Mouse (Mus musculus) kidney, embryonic 14.5 days (tissue): Measurements from ENCODE around the gene Nfx1. TPM values are rescaled to one million over a fixed set of nuclear protein-coding genes. Genes with fewer than 3 reads are reported as not detected.
"Not testable (repeated sequence)": the region's sequence is repeated elsewhere in the genome, so short reads cannot be mapped to it uniquely, and the experiment has no call there.

Source experiments
- ATAC-seq: fragments of 200-750 bp; cut with Nextera tagmentation; 2 replicates; pipeline ENCODE4 v1.8.0; 2017; ENCODE audit warnings: moderate number of reproducible peaks, mild to moderate bottlenecking, moderate TSS enrichment, moderate library complexity; ENCODE audit not compliant: low FRiP score, low TSS enrichment
- H3K27ac ChIP-seq: fragments of 300-500 bp; sonication (generic); 2 replicates; pipeline ENCODE4 v1.5.1; 2014; ENCODE audit warnings: low read depth, mild to moderate bottlenecking, low read length, moderate library complexity, mixed read lengths
- H3K27me3 ChIP-seq: fragments of 300-500 bp; sonication (generic); 2 replicates; pipeline ENCODE4 v1.6.1; 2014; ENCODE audit warnings: mild to moderate bottlenecking, low read length; ENCODE audit not compliant: control insufficient read depth, insufficient read depth
- H3K36me3 ChIP-seq: fragments of 300-500 bp; sonication (generic); 2 replicates; pipeline ENCODE4 v1.6.1; 2014; ENCODE audit warnings: low read length, mixed read lengths; ENCODE audit not compliant: control insufficient read depth, insufficient read depth
- H3K4me1 ChIP-seq: fragments of 300-500 bp; sonication (generic); 2 replicates; pipeline ENCODE4 v1.6.1; 2014; ENCODE audit warnings: low read length, mixed read lengths; ENCODE audit not compliant: control insufficient read depth, insufficient read depth
- H3K4me2 ChIP-seq: fragments of 300-500 bp; sonication (generic); replicated peaks from 2 replicates; pipeline ENCODE4 v1.6.1; 2014; ENCODE audit warnings: low read depth, mild to moderate bottlenecking, low read length
- H3K4me3 ChIP-seq: fragments of 300-500 bp; sonication (generic); 2 replicates; pipeline ENCODE4 v1.5.1; 2014; ENCODE audit warnings: mild to moderate bottlenecking, low read length
- H3K9ac ChIP-seq: fragments of 300-500 bp; sonication (generic); 2 replicates; pipeline ENCODE4 v1.6.1; 2014; ENCODE audit warnings: low read depth, mild to moderate bottlenecking, low read length, moderate library complexity
- H3K9me3 ChIP-seq: fragments of 300-500 bp; sonication (generic); 2 replicates; pipeline ENCODE4 v1.6.1; 2016; ENCODE audit warnings: low read length; ENCODE audit not compliant: control insufficient read depth
- WGBS: fragments of 180-500 bp; shearing (Covaris S2); extraction: QIAGEN DNeasy Blood & Tissue Kit; methylation state at CpG from one replicate; pipeline ENCODE4 v1.1.7; 2014; 5-methylcytosine and 5-hydroxymethylcytosine counted together
- polyA plus RNA-seq: library from polyadenylated mRNA; unstranded; fragments of >200 nt; fragmentation: Nextera tagmentation; extraction: Ambion mirVana; gene quantifications from 2 replicates; pipeline ENCODE4 v1.2.1, GENCODE M21; 2014

The Nfx1 gene
- polyA plus RNA-seq = 58.6 and 103 TPM in 2 replicates

GRCm38 (mm10) chr4:40970842-40971701 lies at the start of gene Nfx1:
Gene Nfx1, plus strand, starts transcription at chr4:40970906.
- H3K4me1 ChIP-seq = peaks cover 11% of the 10 kb centered on the region; the same call in 1 of the 2 replicates
- peak within 1 kb of the TSS; percentile 70 for H3K4me2 ChIP-seq
- H3K4me3 ChIP-seq = peak within 1 kb of the TSS; percentile 99
- no peaks in the 10 kb centered on the region for H3K9me3 ChIP-seq
- H3K27ac ChIP-seq = peak within 1 kb of the TSS; percentile 92
- H3K27me3 ChIP-seq = no peaks in the 10 kb centered on the region
- peaks cover 16% of the 10 kb centered on the region for H3K36me3 ChIP-seq
- peak within 1 kb of the TSS; percentile 89 for H3K9ac ChIP-seq
- peak; percentile 96 for ATAC-seq
- under 1% methylated on average over 81 of the region's 85 CpGs for WGBS

- Histone ChIP-seq H3K4me1 (no peaks in the 10 kb centered on the region), H3K27me3 (no peaks in the 10 kb centered on the region), H3K27ac (no peak overlapping the region), H3K9ac (no peak overlapping the region), H3K4me2 (no peak overlapping the region), H3K9me3 (no peaks in the 10 kb centered on the region), H3K4me3 (no peak overlapping the region), H3K36me3 (no peaks in the 10 kb centered on the region)
- WGBS = 61% methylated on average over 3 of the region's 3 CpGs
- ATAC-seq = no peak
Measured at GRCm38 (mm10) chr4:40921288-40921687, 49.4 kb upstream of the Nfx1 start.

DNA sequence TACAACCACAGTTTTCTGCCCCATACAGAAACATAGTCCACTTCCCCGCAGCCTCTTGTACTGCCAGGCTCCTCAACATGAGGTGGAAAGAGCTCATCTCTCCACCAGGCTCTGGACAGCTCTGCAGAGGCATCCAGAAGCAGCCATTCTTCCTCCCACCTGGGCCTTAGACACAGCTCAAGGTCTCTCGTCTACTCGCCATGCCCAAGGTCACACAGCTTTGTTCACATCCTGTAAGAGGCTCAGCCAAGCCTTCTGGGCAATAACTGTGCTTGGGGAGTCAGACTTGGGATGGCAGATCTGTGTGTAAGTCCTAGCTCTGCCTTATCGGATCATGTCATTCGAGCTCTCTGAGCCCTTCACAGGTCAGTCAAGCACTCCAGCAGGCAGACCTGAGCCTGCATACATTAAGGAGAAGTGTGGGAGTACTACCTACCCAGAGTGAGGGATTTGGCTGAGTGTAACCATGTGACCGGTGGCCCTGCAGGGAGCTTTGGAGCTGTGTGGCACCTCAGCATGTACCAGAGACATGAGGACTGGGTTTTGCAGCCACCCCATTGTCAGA lies 47.5 kb upstream of the Nfx1 start:
- H3K27me3 ChIP-seq = no peaks in the 10 kb centered on the region
- WGBS = 51% methylated on average over 6 of the region's 6 CpGs
- peak; percentile 71; the same call in 1 of the 2 replicates for ATAC-seq
- no peak overlapping the region for H3K9ac ChIP-seq
- H3K9me3 ChIP-seq = no peaks in the 10 kb centered on the region
- no peaks in the 10 kb centered on the region for H3K36me3 ChIP-seq
- no peaks in the 10 kb centered on the region for H3K4me1 ChIP-seq
- H3K27ac ChIP-seq = no peak overlapping the region
- no peak overlapping the region for H3K4me2 ChIP-seq
- H3K4me3 ChIP-seq = no peak overlapping the region

GRCm38 (mm10) chr4:40925568-40925967 lies 45.1 kb upstream of the Nfx1 start:
- H3K27me3 ChIP-seq = no peaks in the 10 kb centered on the region
- H3K27ac ChIP-seq = no peak overlapping the region
- 30% methylated on average over 3 of the region's 3 CpGs for WGBS
- H3K4me1 ChIP-seq = no peaks in the 10 kb centered on the region; the same call in 1 of the 2 replicates
- peak; percentile 56; the same call in 1 of the 2 replicates for ATAC-seq
- no peak overlapping the region for H3K4me3 ChIP-seq
- no peak overlapping the region for H3K9ac ChIP-seq
- H3K4me2 ChIP-seq = no peak overlapping the region
- no peaks in the 10 kb centered on the region for H3K9me3 ChIP-seq
- no peaks in the 10 kb centered on the region for H3K36me3 ChIP-seq

- 46% methylated on average over 7 of the region's 7 CpGs for WGBS
- Histone ChIP-seq H3K9ac (no peak overlapping the region), H3K4me3 (no peak overlapping the region), H3K4me2 (no peak overlapping the region), H3K36me3 (peaks cover 21% of the 10 kb centered on the region; the same call in 1 of the 2 replicates), H3K4me1 (no peaks in the 10 kb centered on the region; the same call in 1 of the 2 replicates), H3K27me3 (no peaks in the 10 kb centered on the region), H3K27ac (no peak overlapping the region), H3K9me3 (no peaks in the 10 kb centered on the region)
- no peak for ATAC-seq
Measured at GRCm38 (mm10) chr4:40929046-40929445, 41.7 kb upstream of the Nfx1 start.

- peaks cover 63% of the 10 kb centered on the region for H3K36me3 ChIP-seq
- H3K9ac ChIP-seq = no peak overlapping the region
Measured at GRCm38 (mm10) chr4:40933694-40934093, 37.0 kb upstream of the Nfx1 start.

DNA sequence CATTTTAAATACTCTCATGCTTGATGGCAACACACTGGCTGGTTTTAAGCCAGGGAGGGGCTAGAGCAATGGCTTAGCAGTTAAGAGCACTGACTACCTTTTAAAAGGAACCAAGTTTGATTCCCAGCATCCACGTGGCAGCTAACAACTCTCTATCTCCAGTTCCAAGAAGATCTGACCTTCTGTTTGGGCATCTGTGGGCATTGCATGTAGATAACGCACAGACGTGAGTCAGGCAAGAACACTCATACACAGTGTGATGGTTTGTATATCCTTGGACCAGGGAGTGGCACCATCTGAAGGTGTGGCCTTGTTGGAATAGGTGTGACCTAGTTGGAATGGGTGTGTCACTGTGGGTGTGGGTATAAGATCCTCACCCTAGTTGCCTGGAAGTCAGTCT lies 36.3 kb upstream of the Nfx1 start:
- not testable (repeated sequence) for ATAC-seq, H3K4me3 ChIP-seq, H3K9me3 ChIP-seq, H3K27ac ChIP-seq, H3K4me1 ChIP-seq, H3K9ac ChIP-seq, H3K4me2 ChIP-seq, H3K27me3 ChIP-seq
- H3K36me3 ChIP-seq = peaks cover 69% of the 10 kb centered on the region
- 88% methylated on average over 3 of the region's 3 CpGs for WGBS

More at GRCm38 (mm10) chr4:40933694-40934093, 37.0 kb upstream of the Nfx1 start:
- Histone ChIP-seq H3K27ac (no peak overlapping the region), H3K4me2 (no peak overlapping the region), H3K9me3 (no peaks in the 10 kb centered on the region), H3K27me3 (no peaks in the 10 kb centered on the region), H3K4me1 (no peaks in the 10 kb centered on the region; the same call in 1 of the 2 replicates), H3K4me3 (no peak overlapping the region)
- 90% methylated on average over 5 of the region's 5 CpGs for WGBS
- ATAC-seq = no peak

DNA sequence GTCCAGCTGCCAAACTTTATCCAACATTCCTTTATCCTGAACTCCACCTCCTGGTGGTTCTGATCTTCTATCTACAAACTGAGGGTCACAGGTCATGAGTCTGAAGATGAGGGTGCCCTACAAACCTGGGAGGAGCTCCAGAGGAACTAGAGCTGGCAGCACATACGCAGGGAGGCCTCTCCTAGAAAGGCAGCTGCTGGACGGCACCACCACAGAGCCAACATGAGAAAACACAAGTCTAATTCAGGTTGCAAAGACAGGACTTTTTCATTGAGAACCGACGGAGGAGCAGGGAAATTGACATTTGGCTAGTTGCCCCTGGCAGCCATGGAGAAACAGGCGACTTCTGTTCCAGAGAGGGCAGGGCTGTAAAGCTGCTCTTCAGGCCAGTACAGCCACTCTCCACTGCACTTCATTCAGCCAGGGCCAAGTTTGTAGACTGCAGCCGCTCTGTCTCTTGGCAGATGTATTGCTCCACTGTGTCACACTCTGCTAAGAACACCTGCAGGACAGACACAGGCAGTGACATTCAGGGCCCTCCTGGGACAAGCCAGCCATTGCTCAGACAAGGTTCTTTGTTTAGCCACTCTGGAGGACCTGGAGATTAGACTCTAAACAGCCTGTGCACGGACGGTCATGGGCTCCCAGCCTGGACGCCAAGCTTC lies 34.4 kb upstream of the Nfx1 start:
- Histone ChIP-seq H3K9me3 (peaks cover 3% of the 10 kb centered on the region; the same call in 1 of the 2 replicates), H3K4me3 (no peak overlapping the region), H3K27me3 (no peaks in the 10 kb centered on the region), H3K9ac (no peak overlapping the region), H3K36me3 (peaks cover 89% of the 10 kb centered on the region), H3K4me1 (no peaks in the 10 kb centered on the region), H3K27ac (no peak overlapping the region), H3K4me2 (no peak overlapping the region)
- no peak for ATAC-seq
- WGBS = 94% methylated on average over 9 of the region's 9 CpGs
